Mouse (Mus musculus): ENCODE results near the gene Serpind1. TPM values are rescaled to one million over a fixed set of nuclear protein-coding genes. Genes with fewer than 3 reads are reported as not detected.

Gene Serpind1
- polyA plus RNA-seq, 1 experiment from 2014 or later: not detected

DNA sequence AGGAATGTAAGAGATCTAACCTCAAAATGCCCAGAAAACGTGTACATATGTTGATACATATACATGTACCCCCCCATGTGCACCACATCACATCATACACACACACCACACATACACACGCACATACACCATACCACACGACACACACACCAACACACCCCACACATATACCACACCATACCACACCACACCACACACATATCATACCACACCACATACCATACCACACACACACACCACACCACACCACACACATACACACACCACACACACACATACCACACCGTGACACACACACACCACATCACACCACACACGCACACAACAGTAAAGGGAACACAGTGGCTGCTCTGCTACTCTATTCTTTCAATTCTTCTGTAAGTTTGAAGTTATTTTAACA lies 684 bp downstream of the Serpind1 start:
- no peaks in the 10 kb centered on the region for H3K79me2 ChIP-seq (ENCODE audit: inconsistent target)
- H3K4me3 ChIP-seq (ENCODE audit: inconsistent target): no peak overlapping the region

GRCm38 (mm10) chr16:17334574-17334973 lies 3.4 kb downstream of the Serpind1 start:
- Histone ChIP-seq H3K36me3 (ENCODE audit: inconsistent target) (no peaks in the 10 kb centered on the region), H3K4me3 (ENCODE audit: inconsistent target) (no peak overlapping the region), H3K27ac (no peak overlapping the region), H3K79me2 (ENCODE audit: inconsistent target) (no peaks in the 10 kb centered on the region)

More for the DNA sequence above, 684 bp downstream of the Serpind1 start:
- WGBS (ENCODE audit: missing documents): 96% methylated on average over 4 of the region's 5 CpGs
- Histone ChIP-seq H3K36me3 (ENCODE audit: inconsistent target) (no peaks in the 10 kb centered on the region), H3K27ac (no peak overlapping the region)

DNA sequence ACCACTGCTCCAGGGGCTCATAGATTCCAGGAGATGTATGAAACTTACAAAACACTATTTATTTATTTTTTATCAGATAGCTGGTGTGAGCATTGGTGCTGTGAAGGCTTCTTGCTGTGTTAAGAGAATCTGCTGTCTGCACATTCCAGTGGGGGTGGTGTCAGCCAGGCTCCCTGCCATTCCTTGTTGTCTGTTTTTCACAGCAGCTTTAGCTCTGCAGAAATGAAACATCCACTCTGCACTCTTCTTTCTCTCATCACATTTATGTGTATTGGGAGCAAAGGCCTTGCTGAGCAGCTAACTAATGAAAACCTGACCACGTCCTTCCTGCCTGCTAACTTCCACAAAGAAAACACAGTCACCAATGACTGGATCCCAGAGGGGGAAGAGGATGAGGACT lies 4.9 kb downstream of the Serpind1 start:
- Histone ChIP-seq H3K79me2 (ENCODE audit: inconsistent target) (no peaks in the 10 kb centered on the region), H3K4me3 (ENCODE audit: inconsistent target) (no peak overlapping the region), H3K27ac (no peak overlapping the region), H3K36me3 (ENCODE audit: inconsistent target) (0 out of 2 replicates have a peak, but pooled peaks cover 5% of the 10 kb centered on the region)
- WGBS (ENCODE audit: missing documents): 86% methylated on average over 1 of the region's 1 CpGs

DNA sequence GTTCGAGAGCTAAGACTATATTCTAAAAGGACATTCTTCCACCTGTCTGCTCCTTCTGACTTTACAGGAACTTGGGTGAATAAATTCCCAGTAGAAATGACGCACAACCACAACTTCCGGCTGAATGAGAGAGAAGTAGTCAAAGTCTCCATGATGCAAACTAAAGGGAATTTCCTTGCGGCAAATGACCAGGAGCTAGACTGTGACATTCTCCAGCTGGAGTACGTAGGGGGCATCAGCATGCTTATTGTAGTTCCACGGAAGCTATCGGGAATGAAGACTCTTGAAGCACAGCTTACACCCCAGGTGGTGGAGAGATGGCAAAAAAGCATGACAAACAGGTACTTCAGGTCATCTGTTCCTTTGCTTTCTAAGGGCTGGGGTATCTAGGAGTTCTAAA lies 8.5 kb downstream of the Serpind1 start:
- Histone ChIP-seq H3K36me3 (ENCODE audit: inconsistent target) (0 out of 2 replicates have a peak, but pooled peaks cover 8% of the 10 kb centered on the region), H3K79me2 (ENCODE audit: inconsistent target) (no peaks in the 10 kb centered on the region), H3K4me3 (ENCODE audit: inconsistent target) (no peak overlapping the region), H3K27ac (no peak overlapping the region)
- WGBS (ENCODE audit: missing documents): 88% methylated on average over 7 of the region's 7 CpGs

- WGBS (ENCODE audit: missing documents): 87% methylated on average over 2 of the region's 2 CpGs
- Histone ChIP-seq H3K79me2 (ENCODE audit: inconsistent target) (no peaks in the 10 kb centered on the region), H3K4me3 (ENCODE audit: inconsistent target) (no peak overlapping the region), H3K36me3 (ENCODE audit: inconsistent target) (0 out of 2 replicates have a peak, but pooled peaks cover 8% of the 10 kb centered on the region), H3K27ac (no peak overlapping the region)
Measured at GRCm38 (mm10) chr16:17340705-17341104, 9.5 kb downstream of the Serpind1 start.

- 89% methylated on average over 4 of the region's 4 CpGs for WGBS (ENCODE audit: missing documents)
- no peaks in the 10 kb centered on the region for H3K79me2 ChIP-seq (ENCODE audit: inconsistent target)
- peaks cover 14% of the 10 kb centered on the region; the same call in 1 of the 2 replicates for H3K36me3 ChIP-seq (ENCODE audit: inconsistent target)
- H3K27ac ChIP-seq: no peak overlapping the region
- H3K4me3 ChIP-seq (ENCODE audit: inconsistent target): no peak overlapping the region
Measured at GRCm38 (mm10) chr16:17341847-17342246, 10.7 kb downstream of the Serpind1 start.

DNA sequence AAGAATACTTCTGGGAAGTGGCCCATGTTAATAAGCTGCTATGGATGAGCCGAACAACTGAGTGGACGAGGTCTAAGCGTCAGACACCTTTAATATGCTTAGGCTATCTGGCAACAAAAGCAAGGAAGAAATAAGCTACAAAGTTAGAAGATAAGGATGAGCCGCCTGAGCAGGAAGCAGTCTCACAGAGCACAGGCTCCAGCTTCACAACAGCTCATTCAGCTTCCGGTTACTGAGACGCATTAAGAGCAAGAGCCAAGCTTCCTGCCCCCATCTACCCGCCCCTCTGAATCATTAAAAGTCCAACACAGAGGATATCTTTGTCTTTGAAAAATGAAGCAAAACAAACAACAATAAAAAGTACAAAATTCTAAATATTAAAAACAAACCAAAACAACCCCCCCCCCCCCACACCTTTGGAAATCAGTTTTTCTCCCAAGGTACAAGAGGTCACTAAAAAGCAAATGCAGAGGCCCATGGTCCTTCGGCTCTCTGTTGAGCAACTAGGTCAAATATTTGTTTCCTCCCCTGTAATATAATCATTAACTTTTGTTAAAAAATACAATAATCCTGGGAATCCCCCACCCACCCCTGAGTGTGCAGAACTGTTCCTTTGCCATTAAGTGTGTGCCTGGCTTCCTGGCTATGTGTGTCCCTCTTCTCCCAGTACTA lies 14.1 kb downstream of the Serpind1 start:
- Histone ChIP-seq H3K27ac (no peak overlapping the region), H3K4me3 (ENCODE audit: inconsistent target) (no peak overlapping the region), H3K79me2 (ENCODE audit: inconsistent target) (no peaks in the 10 kb centered on the region), H3K36me3 (ENCODE audit: inconsistent target) (peaks cover 35% of the 10 kb centered on the region)
- WGBS (ENCODE audit: missing documents): 96% methylated on average over 8 of the region's 8 CpGs

DNA sequence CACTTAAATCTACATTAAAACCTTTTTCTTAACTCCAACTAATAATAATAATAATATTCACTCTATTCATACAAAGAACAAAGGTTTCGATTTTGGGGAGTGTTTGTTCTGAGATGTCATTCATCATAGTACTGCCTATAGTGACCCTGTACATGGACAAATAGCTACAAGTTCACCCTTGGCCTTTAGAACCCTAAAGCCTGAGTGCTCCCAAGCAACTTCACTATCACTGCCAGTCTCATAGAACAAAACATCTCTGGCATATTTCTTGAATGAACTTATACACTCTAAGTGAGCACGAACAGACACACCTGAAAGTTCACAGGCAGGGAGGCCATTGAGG lies 14.6 kb downstream of the Serpind1 start:
- Histone ChIP-seq H3K79me2 (ENCODE audit: inconsistent target) (no peaks in the 10 kb centered on the region), H3K4me3 (ENCODE audit: inconsistent target) (no peak overlapping the region), H3K27ac (no peak overlapping the region), H3K36me3 (ENCODE audit: inconsistent target) (peaks cover 40% of the 10 kb centered on the region)
- 100% methylated on average over 2 of the region's 2 CpGs for WGBS (ENCODE audit: missing documents)

- H3K36me3 ChIP-seq (ENCODE audit: inconsistent target): peaks cover 48% of the 10 kb centered on the region
- WGBS (ENCODE audit: missing documents): no CpG with 5 or more reads among the region's 1 CpGs
- no peak overlapping the region for H3K27ac ChIP-seq
Measured at GRCm38 (mm10) chr16:17346766-17347165, 15.6 kb downstream of the Serpind1 start.

GRCm38 (mm10) chr16:17356031-17356430 lies 24.9 kb downstream of the Serpind1 start:
- Histone ChIP-seq H3K4me3 (ENCODE audit: inconsistent target) (no peak overlapping the region), H3K36me3 (ENCODE audit: inconsistent target) (peaks cover 53% of the 10 kb centered on the region; the same call in 1 of the 2 replicates)
- WGBS (ENCODE audit: missing documents): 88% methylated on average over 6 of the region's 6 CpGs

More at GRCm38 (mm10) chr16:17346766-17347165, 15.6 kb downstream of the Serpind1 start:
- Histone ChIP-seq H3K4me3 (ENCODE audit: inconsistent target) (no peak overlapping the region), H3K79me2 (ENCODE audit: inconsistent target) (no peaks in the 10 kb centered on the region)

DNA sequence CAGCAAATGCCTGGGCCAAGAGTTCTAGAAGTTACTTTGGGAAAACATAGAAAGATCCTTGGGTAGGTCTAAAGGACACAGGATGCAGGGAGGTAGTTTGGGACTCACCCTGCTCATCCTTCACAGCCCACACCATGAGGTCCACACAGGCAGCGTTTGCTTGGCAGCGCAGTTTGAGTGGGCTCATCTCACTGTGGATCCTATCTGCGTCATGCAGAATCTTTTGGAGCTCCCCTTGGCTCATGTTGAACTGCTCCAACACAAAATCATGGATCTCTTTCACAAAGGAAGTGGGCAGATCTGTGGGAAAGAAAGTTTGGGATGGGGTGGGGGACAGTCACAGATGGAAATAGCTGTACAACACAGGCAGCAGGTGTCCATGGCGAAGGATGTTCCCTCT lies 27.6 kb downstream of the Serpind1 start:
- Histone ChIP-seq H3K79me2 (ENCODE audit: inconsistent target) (no peaks in the 10 kb centered on the region), H3K36me3 (ENCODE audit: inconsistent target) (peaks cover 41% of the 10 kb centered on the region), H3K27ac (no peak overlapping the region), H3K4me3 (ENCODE audit: inconsistent target) (no peak overlapping the region)
- WGBS (ENCODE audit: missing documents): 97% methylated on average over 4 of the region's 4 CpGs

More at GRCm38 (mm10) chr16:17356031-17356430, 24.9 kb downstream of the Serpind1 start:
- Histone ChIP-seq H3K79me2 (ENCODE audit: inconsistent target) (no peaks in the 10 kb centered on the region), H3K27ac (no peak overlapping the region)

DNA sequence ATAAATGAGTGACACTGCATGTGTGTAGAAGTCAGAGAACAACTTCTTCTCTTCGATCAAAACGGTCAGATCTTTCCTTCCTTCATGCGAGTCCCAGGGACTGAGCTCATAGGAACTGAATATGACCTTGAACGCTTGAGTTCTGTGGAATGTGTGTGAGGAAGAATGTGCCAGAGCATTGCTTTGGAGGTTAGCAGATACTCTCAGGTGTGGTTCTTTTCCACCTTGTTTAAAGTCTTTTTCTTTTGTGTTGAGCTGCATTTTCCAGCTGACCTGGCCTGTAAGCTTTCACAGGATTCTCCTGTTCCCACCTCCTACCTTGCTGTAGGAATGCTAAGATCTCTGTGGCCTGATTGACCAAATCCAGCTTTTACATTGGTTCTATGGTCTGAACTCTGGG lies 51.1 kb downstream of the Serpind1 start:
- no peak overlapping the region for H3K4me3 ChIP-seq (ENCODE audit: inconsistent target)
- H3K27ac ChIP-seq: no peak overlapping the region
- H3K79me2 ChIP-seq (ENCODE audit: inconsistent target): no peaks in the 10 kb centered on the region
- H3K36me3 ChIP-seq (ENCODE audit: inconsistent target): peaks cover 32% of the 10 kb centered on the region
- 92% methylated on average over 4 of the region's 4 CpGs for WGBS (ENCODE audit: missing documents)

GRCm38 (mm10) chr16:17383594-17384326 lies 52.6 kb downstream of the Serpind1 start:
- H3K79me2 ChIP-seq (ENCODE audit: inconsistent target): no peaks in the 10 kb centered on the region
- peaks cover 21% of the 10 kb centered on the region; the same call in 1 of the 2 replicates for H3K36me3 ChIP-seq (ENCODE audit: inconsistent target)
- H3K4me3 ChIP-seq (ENCODE audit: inconsistent target): no peak overlapping the region
- no peak overlapping the region for H3K27ac ChIP-seq
- 91% methylated on average over 1 of the region's 2 CpGs for WGBS (ENCODE audit: missing documents)

DNA sequence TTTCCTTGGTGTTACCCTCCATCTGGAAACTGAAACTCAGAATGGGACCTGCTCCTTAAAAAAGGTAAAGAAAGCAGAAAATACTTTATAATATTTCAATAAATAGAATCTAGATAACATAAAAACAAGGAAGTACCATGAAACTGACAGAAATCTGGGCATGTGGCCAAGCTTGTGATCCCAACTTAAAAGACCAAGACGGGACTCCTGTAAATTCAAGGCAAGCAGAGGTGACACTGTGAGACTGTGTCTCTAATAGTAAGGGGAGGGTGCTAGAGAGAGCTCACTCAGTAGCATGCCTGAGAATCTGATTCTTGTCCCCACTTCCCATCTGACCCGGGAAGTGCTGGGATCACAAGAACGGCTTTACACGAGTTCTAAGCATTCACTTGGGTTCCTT lies 61.6 kb downstream of the Serpind1 start:
- Histone ChIP-seq H3K79me2 (ENCODE audit: inconsistent target) (peaks cover 47% of the 10 kb centered on the region), H3K27ac (no peak overlapping the region), H3K36me3 (ENCODE audit: inconsistent target) (no peaks in the 10 kb centered on the region), H3K4me3 (ENCODE audit: inconsistent target) (no peak overlapping the region)
- 65% methylated on average over 4 of the region's 4 CpGs for WGBS (ENCODE audit: missing documents)
